Mouse (Mus musculus) skeletal muscle tissue, adult 2 months (tissue): Measurements from ENCODE around the gene Rin2.
A peak's percentile ranks its signal among the peaks of the same experiment; 100 is the strongest.

Experiments used
- DNase-seq: peaks from one replicate; pipeline ENCODE4 v3.0.0-alpha.2; 2012; ENCODE audit warnings: low read depth, low spot score

Gene Rin2

DNA sequence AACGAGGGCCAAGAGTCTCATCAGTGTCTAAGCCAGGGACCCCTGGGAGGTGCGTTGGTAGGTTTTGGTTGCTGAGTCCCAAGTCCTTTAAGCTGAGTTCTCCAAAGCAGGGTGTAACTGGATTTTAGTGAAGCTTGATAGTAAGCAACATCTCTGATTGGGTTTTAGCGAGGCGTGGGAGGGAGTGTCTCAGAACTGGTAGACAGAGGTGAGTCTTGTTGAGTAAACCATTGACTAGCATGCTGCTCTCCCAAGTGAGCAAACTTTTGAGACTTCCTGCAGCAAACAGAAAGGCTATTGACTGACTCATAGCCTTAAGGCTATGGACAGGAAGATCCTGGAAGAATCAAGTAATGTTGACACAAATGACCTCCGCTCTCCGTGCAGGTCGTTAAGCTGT, 112.5 kb downstream of the Rin2 start:
- no peak for DNase-seq

DNA sequence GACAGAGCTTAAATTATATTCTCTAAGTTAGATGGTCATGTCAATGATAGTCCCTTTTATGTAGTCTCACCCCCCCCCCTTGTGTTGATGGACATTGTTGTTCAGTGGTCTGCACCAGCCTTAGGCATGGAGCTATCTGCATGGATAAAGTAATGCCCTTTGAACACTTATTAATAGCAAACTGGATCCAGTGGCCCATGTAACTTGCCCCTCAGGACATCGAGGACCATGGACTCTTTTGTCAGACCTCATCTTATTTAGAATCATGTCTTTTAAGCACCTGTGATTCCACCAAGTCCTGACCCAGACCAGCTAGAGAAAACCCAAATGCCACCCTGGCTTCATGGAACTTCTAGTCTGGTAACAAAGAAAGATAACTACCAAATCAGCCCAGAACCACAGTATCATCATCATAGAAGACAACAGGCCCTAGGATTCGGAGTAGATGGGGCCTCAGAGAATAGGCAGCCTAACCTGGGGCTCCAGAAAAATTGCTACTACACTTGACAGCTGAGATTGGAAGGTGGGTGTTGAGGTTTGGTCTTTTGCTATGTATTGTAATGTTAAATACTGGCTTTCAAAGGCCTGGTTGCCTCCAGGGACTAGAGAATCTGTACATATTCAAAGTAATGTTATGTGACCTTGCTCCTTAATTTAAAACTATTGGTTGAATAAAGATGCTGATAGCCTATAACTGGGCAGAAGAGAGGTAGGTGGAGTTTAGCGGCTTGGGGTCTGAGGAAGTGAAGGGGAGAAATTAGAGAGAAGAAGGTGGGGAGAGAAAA, 113.7 kb downstream of the Rin2 start:
- no peak for DNase-seq

DNA sequence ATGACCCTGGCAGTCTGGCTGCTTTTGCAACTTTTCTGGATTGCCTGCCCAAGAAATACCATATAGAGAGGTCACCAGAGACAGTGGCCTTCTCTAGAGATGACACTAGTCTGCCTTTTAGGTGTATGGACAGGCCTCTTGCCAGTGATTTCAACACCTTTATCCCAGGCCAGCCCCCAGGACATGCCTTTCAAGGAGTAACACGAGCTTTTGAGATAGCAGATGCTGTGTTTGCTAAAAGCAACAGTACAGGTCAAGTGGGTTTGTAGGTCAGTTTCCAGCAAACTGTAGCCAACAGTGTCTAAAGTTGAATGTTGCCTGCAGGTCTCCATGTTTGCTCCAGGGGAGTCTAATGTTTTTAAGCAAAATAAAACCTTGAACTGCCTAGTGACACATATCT, 118.7 kb downstream of the Rin2 start:
- no peak for DNase-seq

DNA sequence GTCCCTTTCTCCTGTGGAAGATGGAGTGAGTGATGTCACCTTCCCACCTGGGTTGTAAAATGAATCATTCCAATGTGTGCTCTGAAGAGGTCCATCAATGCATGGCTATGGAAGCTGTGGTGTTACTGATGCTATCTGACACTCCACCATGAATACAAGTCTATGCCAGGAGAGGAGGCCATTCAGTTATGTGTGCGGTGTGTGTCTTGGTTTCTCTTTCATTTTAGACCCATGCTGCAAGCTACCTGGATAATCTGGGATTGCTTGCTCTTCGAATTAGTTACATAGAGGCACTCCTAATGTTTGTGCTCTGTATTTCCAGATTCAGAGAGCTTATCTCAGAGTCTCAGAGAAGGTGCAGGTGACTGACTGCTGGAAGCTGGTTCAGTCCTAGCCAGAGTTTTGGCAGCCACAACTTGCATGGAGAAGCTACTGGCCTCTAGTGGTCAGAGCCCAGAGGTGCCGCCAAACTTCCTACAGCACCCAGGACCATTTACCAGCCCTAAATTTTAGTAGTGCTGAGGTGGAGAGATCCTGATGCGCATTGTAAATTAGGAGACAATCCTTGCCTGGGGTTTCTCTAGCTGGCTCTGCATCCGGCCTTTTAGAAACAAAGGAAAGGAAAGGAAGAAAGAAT, 119.4 kb downstream of the Rin2 start:
- peak; percentile 30 for DNase-seq

DNA sequence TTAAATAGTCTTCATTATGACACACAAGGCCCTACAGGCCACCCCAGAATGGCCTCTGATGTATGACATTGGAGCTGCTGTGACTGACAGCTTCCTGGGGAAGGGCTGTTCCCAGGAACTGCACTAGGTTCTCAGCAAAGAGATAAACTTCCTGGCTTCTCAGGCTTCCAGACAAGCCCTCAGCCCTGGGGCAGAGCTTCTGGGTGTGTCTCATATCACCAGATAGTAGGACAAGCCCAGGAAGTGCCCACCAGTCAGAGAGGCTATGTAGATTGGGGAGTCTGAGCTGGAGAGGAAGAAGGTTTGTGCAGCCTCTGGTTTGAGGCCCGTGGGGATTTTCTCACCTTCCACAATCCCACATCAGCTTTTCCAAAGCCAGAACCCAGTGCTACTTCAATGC, 122.8 kb downstream of the Rin2 start:
- DNase-seq, result no peak

DNA sequence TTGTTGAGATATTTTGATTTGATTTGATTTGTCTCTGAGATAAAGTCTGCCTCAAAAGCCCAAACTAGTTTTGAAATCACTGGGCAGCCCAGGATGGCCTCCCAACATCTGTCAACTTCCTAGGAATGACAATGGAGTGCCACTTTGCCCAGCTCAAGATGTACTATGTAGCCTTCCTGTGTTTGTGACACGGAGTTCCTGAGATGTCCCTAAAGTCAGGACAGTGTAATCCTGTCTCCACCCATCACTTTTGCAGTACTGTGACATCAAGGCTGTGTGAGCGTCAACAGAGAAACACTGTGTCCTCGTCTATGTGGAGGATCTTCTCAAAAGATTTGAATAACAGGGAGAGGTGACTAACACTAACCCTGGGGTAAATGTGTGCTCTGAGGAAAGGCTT, 123.9 kb downstream of the Rin2 start:
- no peak for DNase-seq

DNA sequence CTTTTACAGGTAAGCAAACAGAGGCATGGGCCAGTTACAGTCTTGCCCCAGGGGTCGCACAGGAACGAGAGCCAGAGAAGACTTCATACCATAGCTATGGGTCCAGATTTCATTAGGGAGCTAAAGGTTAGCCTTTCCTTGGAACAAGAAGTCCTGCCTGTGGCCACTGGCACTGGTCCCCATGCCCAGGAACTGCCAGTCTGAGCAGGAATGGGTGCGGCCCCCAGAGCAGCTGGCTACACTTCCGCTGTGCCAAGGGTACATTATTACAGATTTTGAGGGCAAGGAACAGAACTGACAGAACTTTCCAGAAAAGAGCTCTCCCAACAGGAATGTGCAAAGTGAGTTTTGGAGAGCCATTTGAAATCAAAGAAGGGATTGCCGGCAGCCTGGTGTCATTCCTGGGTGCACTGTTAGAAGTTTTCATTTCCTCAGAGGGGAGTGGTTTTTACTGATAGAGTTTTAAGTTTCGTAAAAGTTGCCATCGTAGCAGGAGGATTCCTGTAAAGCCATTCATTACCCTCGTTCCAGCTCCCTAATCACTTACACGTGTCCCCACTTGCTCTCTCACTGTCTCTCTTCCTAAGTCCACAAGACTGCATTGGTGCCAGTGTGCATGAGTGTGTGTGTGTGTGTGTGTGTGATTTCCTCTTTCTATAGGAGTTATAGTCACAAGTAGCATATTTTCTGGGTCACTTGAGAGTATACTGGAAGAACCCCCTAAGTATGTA, 126.5 kb downstream of the Rin2 start:
- DNase-seq, result peak; percentile 38

DNA sequence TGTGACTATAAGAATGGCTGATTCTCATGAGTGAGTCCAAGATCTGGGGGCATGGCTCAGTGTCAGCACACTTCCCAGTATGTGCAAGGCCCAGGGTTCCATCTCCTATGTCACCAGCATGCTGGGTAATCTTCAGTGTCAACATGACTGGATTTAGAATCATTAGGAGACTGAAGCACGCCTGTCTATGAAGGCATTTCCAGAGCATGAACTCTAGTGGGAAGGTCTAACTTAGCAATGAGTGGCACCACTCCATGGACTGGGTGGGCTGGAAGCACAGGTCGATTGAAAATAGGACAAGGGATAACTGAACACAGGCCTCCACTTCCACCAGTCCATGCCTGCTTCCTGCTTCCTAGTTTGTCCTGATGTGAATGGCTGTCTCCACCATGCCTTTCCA, 127.6 kb downstream of the Rin2 start:
- DNase-seq, result no peak

DNA sequence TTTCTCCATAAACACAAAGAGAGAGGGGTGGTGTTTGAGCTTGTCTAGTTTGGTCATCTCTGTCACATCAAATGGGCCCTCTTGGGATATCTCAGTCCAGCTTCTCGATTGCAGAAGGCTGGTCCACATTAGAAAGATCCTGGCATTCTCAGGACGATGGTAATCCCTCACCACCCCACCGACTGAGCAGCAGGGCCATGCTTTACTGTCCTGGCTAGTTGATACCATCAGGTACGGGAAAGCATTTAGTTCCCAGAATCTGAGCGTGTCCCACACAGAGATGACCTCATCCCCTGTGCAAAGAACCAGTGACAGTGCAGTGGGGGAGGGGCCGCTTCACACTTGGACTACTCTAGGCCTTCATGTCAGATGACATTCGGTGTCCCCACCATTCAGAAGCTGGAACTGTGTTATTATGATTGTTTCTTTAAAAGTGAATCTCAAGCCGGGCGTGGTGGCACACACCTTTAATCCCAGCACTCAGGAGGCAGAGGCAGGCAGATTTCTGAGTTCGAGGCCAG, 128.9 kb downstream of the Rin2 start:
- DNase-seq, result no peak

DNA sequence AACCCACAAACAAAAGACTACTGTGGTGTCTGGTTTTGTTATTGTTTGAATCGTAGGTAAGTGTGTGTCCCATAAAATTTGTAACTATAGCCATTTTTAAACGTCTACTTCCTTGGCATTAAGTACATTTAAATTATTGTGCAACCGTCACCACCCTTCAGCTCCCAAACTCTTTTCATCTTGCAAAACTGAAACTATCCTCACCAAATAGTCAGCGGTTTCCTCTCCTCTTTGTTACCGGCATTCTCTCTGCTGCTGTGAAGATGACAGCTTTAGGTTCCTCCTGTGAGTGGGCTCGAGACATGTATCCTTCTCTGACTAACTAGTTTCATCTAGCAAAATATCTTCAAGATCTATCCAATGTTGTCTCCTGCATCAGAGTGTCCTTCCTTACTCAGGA, 129.5 kb downstream of the Rin2 start:
- DNase-seq, result no peak

DNA sequence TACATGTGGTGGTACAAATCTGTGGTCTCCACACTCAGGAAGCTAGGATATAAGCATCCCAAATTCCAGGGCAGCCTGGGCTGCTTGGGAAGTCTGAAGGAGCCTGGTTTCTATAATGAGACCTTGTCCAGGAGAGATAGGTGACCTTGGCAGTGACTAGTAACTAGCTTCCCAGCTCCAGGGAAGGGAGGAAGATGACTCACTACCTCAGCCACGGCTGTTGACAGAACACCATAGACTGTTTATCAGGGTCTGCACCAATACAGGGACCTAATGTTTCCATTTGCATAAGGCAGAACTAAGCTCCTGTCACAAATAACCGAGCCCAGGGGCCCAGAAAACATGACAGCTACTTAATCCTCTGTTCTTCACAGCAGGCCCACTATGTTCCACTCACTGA, 132.3 kb downstream of the Rin2 start:
- no peak for DNase-seq

DNA sequence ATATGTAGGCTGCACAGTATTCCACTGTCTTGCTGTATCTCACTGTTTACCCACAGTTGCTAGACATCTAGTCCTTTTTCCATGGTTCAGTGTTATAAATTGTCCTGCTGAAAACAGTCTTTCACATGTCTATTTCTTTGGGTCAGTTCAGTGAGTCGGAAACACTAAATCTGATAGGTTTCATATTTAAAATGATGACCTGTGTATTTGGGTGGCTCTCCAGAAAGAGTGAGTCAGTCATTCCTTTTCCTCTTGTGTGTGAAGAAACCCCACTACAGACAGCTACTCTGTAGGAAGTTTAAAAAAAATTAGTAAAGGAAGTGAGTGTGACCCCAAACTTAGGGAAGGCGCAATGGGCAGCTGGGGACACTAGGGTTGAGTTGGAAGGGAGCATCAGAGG, 133.2 kb downstream of the Rin2 start:
- no peak for DNase-seq

DNA sequence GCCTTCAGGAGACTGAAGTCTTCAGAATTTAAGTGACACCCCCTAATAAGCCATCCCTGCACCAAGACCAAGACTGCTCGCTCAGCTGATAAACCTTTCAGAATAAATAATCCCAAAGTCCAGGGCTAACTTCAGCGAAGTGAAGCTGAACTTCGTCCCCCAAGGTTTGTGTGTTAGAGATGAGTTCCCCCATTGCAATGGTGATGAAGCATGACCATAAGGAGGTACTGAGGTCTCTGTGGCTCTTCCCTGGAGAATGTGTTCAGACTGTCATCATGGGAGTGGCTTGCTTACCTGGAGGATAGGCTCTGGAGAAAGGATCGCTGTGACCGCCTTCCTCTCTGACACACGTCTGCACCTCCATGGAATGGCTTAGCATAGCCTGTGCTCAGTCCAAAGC, 133.7 kb downstream of the Rin2 start:
- DNase-seq, result no peak

DNA sequence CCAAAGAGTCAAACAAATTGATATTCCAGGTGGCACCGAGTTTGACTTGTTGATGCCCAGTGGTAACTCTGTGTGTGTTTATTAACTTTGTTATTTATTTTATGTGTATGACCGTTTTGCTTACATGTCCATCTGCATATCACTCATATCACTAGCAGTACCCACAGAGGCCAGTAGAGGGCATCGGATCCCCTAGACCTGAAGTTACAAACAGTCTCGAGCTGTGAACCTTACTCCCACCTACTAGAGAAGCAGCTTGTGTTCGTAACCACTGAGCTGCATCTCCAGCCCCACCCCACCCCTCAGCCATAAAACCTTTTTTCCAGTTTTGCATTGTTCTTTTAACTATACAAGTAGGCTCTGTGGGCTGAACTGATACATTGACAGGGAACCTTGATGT, 135.7 kb downstream of the Rin2 start:
- no peak for DNase-seq

DNA sequence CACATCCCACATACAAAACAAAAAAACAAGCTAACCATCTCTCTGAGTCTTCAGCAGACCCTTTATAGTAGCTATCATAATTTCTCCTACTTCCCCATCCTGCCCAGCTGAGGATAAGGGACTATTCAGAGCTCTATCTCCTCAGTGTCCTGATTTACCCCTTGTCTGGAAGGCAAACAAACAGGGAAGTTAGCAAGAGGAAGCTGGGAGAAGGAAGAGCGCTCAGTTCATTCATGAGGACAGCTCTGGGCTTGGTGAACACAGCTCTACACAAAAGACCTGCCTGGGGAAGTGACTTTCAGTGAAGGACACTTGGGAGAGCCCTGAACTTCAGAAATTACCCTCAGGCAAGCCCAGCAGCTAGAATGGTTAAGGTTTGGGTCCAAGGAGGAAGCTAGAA, 137.8 kb downstream of the Rin2 start:
- peak; percentile 38 for DNase-seq

DNA sequence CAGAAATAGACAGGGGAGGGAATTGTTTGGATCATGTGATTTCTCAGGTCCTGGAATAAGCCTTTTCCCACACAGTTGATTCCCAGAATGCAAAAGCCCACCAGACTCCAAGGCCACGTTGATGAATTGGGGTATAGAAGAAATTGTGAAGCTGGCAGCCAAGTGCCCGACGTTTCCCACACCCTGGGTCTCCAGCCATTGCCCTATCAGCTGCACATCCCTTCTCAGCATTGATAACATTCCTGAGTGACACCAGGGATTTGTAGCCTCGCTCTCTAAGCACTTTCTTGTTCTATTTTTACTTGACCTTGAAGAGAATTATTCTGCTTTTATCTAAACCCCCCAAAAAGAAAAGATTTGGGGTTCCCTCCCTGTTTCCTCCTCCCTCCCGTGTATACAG, 142.2 kb downstream of the Rin2 start:
- DNase-seq, result no peak

DNA sequence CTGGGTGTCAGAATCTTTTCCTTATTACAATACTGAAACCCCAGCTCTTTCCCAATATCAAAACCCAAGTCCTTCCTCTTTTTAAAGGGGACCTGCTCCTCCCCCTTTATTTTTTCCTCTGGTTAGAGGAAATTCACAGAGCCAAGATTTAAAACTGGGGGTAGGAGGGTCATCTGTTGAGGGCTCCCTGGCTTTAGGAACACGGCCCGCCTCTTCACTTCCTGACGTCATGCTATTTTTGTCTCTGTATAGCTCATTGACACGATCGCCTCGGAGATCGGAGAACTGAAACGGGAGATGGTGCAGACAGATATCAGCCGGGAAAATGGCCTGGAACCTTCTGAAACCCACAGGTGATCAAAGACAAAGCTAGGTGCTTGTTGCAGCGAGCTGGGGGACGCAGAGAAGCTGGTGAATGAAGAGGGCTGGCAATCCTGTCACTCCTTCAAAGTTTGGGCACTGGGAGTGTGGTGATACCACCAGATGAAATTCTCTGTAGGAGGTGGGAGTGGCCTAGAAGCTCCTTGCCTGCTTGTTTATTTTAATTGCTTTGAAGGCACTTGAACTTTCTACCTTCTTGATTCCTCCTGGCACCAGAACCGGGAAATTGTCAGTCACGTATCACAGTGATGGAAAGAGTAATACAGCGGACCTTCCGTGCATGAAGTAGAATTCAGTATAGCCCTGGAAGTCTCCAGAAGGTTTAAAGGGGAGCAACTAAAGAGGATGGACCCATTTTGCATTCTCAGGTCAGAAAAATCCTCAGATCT, 147.2 kb downstream of the Rin2 start:
- DNase-seq, result peak; percentile 53

DNA sequence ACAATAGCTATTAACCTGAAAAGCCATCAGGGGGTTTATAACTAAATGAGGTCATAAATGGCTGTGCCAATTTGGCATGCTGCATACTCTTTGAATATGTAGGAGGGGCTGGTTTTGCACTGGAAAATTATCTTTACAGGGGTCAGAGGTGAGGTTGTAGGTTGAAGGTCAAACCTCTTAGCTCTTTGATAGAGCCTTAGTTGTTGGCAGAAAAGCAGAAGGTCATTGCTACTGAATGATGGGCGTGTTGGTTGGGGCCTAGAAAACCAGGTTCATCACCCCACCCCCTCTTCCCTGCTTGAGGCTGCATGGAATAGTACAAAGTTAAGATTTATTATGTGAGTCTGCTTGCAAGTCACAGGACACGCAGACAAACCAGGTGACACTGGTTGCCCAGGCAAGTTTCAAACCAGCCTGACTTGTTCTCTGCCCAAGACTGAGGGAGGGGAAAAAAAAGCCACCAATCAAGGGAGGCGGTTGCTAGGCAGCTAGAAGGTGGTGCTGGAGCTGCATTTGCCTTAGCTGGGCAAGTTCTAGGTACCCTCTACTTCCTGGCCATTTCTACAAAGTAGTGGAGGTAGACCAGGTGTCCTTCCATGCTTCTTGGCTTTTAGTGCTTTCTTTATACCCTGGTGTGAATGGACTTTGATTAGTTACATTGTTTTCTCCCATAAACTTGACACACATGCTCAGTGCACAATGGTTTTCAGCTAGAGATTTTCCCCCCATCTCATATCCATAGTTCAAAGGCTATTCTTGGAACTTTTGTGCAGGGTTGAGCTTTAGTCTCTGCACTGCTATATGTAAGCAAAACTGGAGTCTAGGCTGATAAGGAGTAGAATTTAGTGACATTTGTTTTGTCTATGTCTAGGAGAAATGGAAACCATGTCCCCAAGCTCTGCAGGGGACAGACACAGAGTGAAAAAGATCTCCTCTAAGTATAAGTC, 148.0 kb downstream of the Rin2 start:
- DNase-seq, result no peak

DNA sequence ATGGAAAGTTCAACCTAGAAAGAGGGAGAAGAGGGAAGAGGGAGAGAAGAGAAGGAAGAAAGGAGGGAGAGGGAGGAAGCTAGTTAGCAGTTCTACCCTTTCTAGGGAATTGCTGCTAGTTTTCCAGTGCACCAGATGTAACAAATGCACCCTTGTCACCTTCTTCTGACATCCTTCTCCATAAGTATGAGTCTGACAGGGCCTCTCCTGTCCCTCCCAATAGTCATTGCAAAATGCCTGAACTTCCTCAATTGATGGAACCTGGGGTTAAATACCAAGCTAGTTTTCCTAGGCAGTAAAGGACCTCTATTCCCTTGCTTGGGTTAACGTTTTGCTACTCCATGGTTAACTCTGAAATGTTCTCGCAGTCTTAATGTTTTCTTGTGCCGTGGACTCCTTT, 149.7 kb downstream of the Rin2 start:
- DNase-seq, result no peak

DNA sequence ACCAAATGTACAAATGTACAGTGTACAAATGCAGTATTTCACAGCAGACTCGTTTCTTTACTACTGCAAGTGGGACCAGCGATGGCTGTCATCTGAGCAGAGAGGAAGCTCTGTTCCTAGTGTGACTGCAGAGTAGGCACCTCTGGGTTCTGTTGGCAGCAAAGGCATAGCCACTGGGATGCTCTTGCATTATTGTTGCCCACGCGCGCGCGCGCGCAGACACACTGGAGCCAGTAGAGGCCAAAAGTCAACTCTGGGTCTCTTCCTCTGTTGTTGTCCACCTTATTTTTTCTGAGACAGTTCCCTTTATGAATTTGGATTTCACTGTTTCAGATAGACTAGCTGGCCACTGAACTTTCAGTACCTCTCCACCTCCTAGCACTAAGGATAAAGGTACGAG, 150.2 kb downstream of the Rin2 start:
- no peak for DNase-seq

DNA sequence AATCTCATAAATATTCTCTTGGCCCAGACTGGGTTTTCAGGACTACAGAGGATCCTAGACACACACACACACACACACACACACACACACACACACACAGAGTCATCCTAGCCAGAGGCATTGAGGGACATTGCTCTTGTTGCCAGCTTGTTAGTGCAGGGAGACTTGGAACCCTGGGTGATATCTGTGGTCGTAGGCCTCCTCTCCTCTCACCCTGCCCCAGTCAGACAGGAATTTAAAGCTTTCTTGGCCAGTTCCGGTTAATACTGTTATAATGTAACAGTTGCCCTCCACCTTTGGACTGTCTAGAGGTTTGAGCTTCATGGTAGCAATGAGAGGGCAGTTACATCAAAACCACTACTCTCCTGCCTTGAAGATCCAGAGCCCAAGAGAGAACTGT, 152.9 kb downstream of the Rin2 start:
- DNase-seq, result no peak
